Mouse (Mus musculus): ENCODE data around the gene Sdcbp2.
A peak's percentile ranks its signal among the peaks of the same experiment; 100 is the strongest.
"Not testable (repeated sequence)": the region's sequence is repeated elsewhere in the genome, so short reads cannot be mapped to it uniquely, and the experiment has no call there.

Sdcbp2 gene

GRCm38 (mm10) chr2:151569452-151569851 is 3.0 kb upstream of the Sdcbp2 start:
- DNase-seq = no peak

- DNase-seq = no peak
Observed at GRCm38 (mm10) chr2:151573667-151574066, 1.2 kb downstream of the Sdcbp2 start.

- DNase-seq = no peak
Observed at GRCm38 (mm10) chr2:151574607-151575006, 2.2 kb downstream of the Sdcbp2 start.

GRCm38 (mm10) chr2:151575119-151575698 is 2.8 kb downstream of the Sdcbp2 start:
- peak; percentile 49 for DNase-seq

GRCm38 (mm10) chr2:151575699-151576389 is 3.4 kb downstream of the Sdcbp2 start:
- DNase-seq = peak; percentile 91

- DNase-seq = no peak
Observed at GRCm38 (mm10) chr2:151579183-151579582, 6.8 kb downstream of the Sdcbp2 start.

- no peak for DNase-seq
Observed at GRCm38 (mm10) chr2:151580945-151581344, 8.5 kb downstream of the Sdcbp2 start.

GRCm38 (mm10) chr2:151585934-151586333 is 13.5 kb downstream of the Sdcbp2 start:
- peak; percentile 22 for DNase-seq

GRCm38 (mm10) chr2:151586807-151587206 is 14.4 kb downstream of the Sdcbp2 start:
- no peak for DNase-seq

GRCm38 (mm10) chr2:151587306-151587705 is 14.9 kb downstream of the Sdcbp2 start:
- DNase-seq = peak; percentile 54

GRCm38 (mm10) chr2:151598068-151598467 is 25.6 kb downstream of the Sdcbp2 start:
- no peak for DNase-seq

GRCm38 (mm10) chr2:151602106-151602505 is 29.7 kb downstream of the Sdcbp2 start:
- DNase-seq = no peak

- no peak for DNase-seq
Observed at GRCm38 (mm10) chr2:151603630-151604029, 31.2 kb downstream of the Sdcbp2 start.

GRCm38 (mm10) chr2:151605437-151605987 is 33.1 kb downstream of the Sdcbp2 start:
- no peak for DNase-seq

GRCm38 (mm10) chr2:151608435-151608834 is 36.0 kb downstream of the Sdcbp2 start:
- DNase-seq = no peak

GRCm38 (mm10) chr2:151609974-151610373 is 37.6 kb downstream of the Sdcbp2 start:
- no peak for DNase-seq

- DNase-seq = not testable (repeated sequence)
Observed at GRCm38 (mm10) chr2:151615779-151616178, 43.4 kb downstream of the Sdcbp2 start.

GRCm38 (mm10) chr2:151616551-151617329 is 44.3 kb downstream of the Sdcbp2 start:
- no peak for DNase-seq

- DNase-seq = no peak
Observed at GRCm38 (mm10) chr2:151623776-151624175, 51.4 kb downstream of the Sdcbp2 start.

GRCm38 (mm10) chr2:151626296-151626695 is 53.9 kb downstream of the Sdcbp2 start:
- no peak for DNase-seq

- DNase-seq = no peak
Observed at GRCm38 (mm10) chr2:151628011-151628410, 55.6 kb downstream of the Sdcbp2 start.

GRCm38 (mm10) chr2:151629310-151629709 is 56.9 kb downstream of the Sdcbp2 start:
- DNase-seq = no peak

- DNase-seq = no peak
Observed at GRCm38 (mm10) chr2:151631406-151632158, 59.2 kb downstream of the Sdcbp2 start.

Data from kidney, postnatal 14 days (tissue).